Mouse (Mus musculus) embryonic facial prominence, embryonic 14.5 days (tissue): ENCODE results near the gene Map2k6. TPM values are rescaled to one million over a fixed set of nuclear protein-coding genes. Genes with fewer than 3 reads are reported as not detected.

Source experiments
- ATAC-seq: fragments of 200-750 bp; cut with Nextera tagmentation; 2 replicates; pipeline ENCODE4 v1.8.0; 2017; ENCODE audit warnings: low read depth, moderate number of reproducible peaks, moderate TSS enrichment
- DNase-seq: peaks from one replicate; pipeline ENCODE4 v3.0.0-alpha.2; 2015; ENCODE audit warnings: low spot score
- H3K27ac ChIP-seq: fragments of 300-500 bp; sonication (generic); replicated peaks from 2 replicates; pipeline ENCODE4 v1.5.1; 2014; ENCODE audit warnings: low read depth, mild to moderate bottlenecking, low read length, moderate library complexity
- H3K27me3 ChIP-seq: fragments of 300-500 bp; sonication (generic); replicated peaks from 2 replicates; pipeline ENCODE4 v1.6.1; 2014; ENCODE audit warnings: low read length; ENCODE audit not compliant: control insufficient read depth, insufficient read depth
- H3K36me3 ChIP-seq: fragments of 300-500 bp; sonication (generic); 2 replicates; pipeline ENCODE4 v1.6.1; 2014; ENCODE audit warnings: low read length, mixed read lengths; ENCODE audit not compliant: control insufficient read depth, insufficient read depth
- H3K4me1 ChIP-seq: fragments of 300-500 bp; sonication (generic); 2 replicates; pipeline ENCODE4 v1.6.1; 2014; ENCODE audit warnings: antibody characterized with exemption, low read length; ENCODE audit not compliant: control insufficient read depth, insufficient read depth
- H3K4me2 ChIP-seq: fragments of 300-500 bp; sonication (generic); 2 replicates; pipeline ENCODE4 v1.6.1; 2014; ENCODE audit warnings: low read depth, mild to moderate bottlenecking, low read length, moderate library complexity, mixed read lengths
- H3K4me3 ChIP-seq: fragments of 300-500 bp; sonication (generic); 2 replicates; pipeline ENCODE4 v1.5.1; 2014; ENCODE audit warnings: low read depth, mild to moderate bottlenecking, low read length
- H3K9ac ChIP-seq: fragments of 300-500 bp; sonication (generic); 2 replicates; pipeline ENCODE4 v1.6.1; 2014; ENCODE audit warnings: low read depth, mild to moderate bottlenecking, low read length, moderate library complexity, mixed read lengths
- H3K9me3 ChIP-seq: fragments of 300-500 bp; sonication (generic); 2 replicates; pipeline ENCODE4 v1.6.1; 2016; ENCODE audit warnings: low read length; ENCODE audit not compliant: control insufficient read depth
- WGBS: fragments of 180-500 bp; shearing (Covaris S2); extraction: QIAGEN DNeasy Blood & Tissue Kit; methylation state at CpG from one replicate; pipeline ENCODE4 v1.1.7; 2014; 5-methylcytosine and 5-hydroxymethylcytosine counted together
- polyA plus RNA-seq: library from polyadenylated mRNA; unstranded; fragments of >200 nt; fragmentation: Nextera tagmentation; extraction: Ambion mirVana; gene quantifications from 2 replicates; pipeline ENCODE4 v1.2.1, GENCODE M21; 2014

The Map2k6 gene
- polyA plus RNA-seq, 1 experiment from 2014 or later: 15.5 TPM

GRCm38 (mm10) chr11:110449183-110449582 lies 50.3 kb downstream of the Map2k6 start:
- WGBS: 9% methylated on average over 11 of the region's 11 CpGs
- no peaks in the 10 kb centered on the region for H3K27me3 ChIP-seq
- peak; percentile 86 for DNase-seq
- peak overlapping the region; percentile 56; the same call in 1 of the 2 replicates for H3K27ac ChIP-seq
- peak overlapping the region; percentile 36 for H3K9ac ChIP-seq
- H3K9me3 ChIP-seq: no peaks in the 10 kb centered on the region
- H3K4me3 ChIP-seq: peak overlapping the region; percentile 28
- ATAC-seq: peak; percentile 44
- H3K36me3 ChIP-seq: no peaks in the 10 kb centered on the region; the same call in 1 of the 2 replicates
- H3K4me1 ChIP-seq: peaks cover 30% of the 10 kb centered on the region
- peak overlapping the region; percentile 60 for H3K4me2 ChIP-seq

- ATAC-seq (0 out of 2 replicates have a peak, but pooled peaks have one; percentile 32), DNase-seq (peak; percentile 94)
- no peak overlapping the region for H3K9ac ChIP-seq
- no peaks in the 10 kb centered on the region; the same call in 1 of the 2 replicates for H3K36me3 ChIP-seq
- peak overlapping the region; percentile 15; the same call in 1 of the 2 replicates for H3K4me2 ChIP-seq
- peaks cover 30% of the 10 kb centered on the region for H3K4me1 ChIP-seq
- WGBS: 34% methylated on average over 15 of the region's 15 CpGs
- no peaks in the 10 kb centered on the region for H3K27me3 ChIP-seq
- no peak overlapping the region for H3K4me3 ChIP-seq
- no peaks in the 10 kb centered on the region for H3K9me3 ChIP-seq
- H3K27ac ChIP-seq: no peak overlapping the region
Observed at GRCm38 (mm10) chr11:110450091-110450757, 51.3 kb downstream of the Map2k6 start.

DNA sequence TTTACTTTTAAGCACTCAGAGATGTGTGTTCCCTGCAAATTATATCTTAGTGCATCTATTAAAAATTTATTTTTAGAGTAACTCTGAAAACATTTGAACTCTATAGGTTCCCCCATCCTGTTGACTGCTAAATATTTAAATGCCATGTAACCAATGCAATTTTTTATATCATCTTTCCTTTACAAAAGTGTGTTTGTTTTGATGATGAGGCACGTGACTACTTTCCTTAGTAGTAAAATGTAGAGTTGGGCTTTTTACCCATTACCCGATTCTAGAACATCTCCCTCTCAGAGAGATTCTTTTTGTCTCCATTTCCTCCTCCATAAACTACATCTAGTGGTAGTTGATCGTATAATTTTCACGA lies 51.8 kb downstream of the Map2k6 start:
- DNase-seq: no peak
- H3K9me3 ChIP-seq: no peaks in the 10 kb centered on the region
- no peaks in the 10 kb centered on the region for H3K27me3 ChIP-seq
- no peak overlapping the region for H3K4me3 ChIP-seq
- no peak overlapping the region for H3K27ac ChIP-seq
- H3K4me2 ChIP-seq: peak overlapping the region; percentile 15; the same call in 1 of the 2 replicates
- H3K9ac ChIP-seq: no peak overlapping the region
- WGBS: 77% methylated on average over 4 of the region's 4 CpGs
- ATAC-seq: no peak
- peaks cover 31% of the 10 kb centered on the region for H3K4me1 ChIP-seq
- H3K36me3 ChIP-seq: no peaks in the 10 kb centered on the region; the same call in 1 of the 2 replicates

GRCm38 (mm10) chr11:110451590-110451989 lies 52.7 kb downstream of the Map2k6 start:
- H3K4me3 ChIP-seq: no peak overlapping the region
- no peaks in the 10 kb centered on the region; the same call in 1 of the 2 replicates for H3K36me3 ChIP-seq
- no peak overlapping the region for H3K4me2 ChIP-seq
- no peaks in the 10 kb centered on the region for H3K9me3 ChIP-seq
- peaks cover 32% of the 10 kb centered on the region for H3K4me1 ChIP-seq
- no peak overlapping the region for H3K9ac ChIP-seq
- no peaks in the 10 kb centered on the region for H3K27me3 ChIP-seq
- no peak for ATAC-seq
- no peak for DNase-seq
- no peak overlapping the region for H3K27ac ChIP-seq
- 79% methylated on average over 7 of the region's 7 CpGs for WGBS

- ATAC-seq: no peak
- Histone ChIP-seq H3K4me3 (no peak overlapping the region), H3K9me3 (no peaks in the 10 kb centered on the region), H3K4me1 (peaks cover 25% of the 10 kb centered on the region), H3K9ac (no peak overlapping the region), H3K27ac (no peak overlapping the region), H3K27me3 (no peaks in the 10 kb centered on the region), H3K36me3 (no peaks in the 10 kb centered on the region; the same call in 1 of the 2 replicates), H3K4me2 (no peak overlapping the region)
- DNase-seq: no peak
- WGBS: 96% methylated on average over 5 of the region's 5 CpGs
Observed at GRCm38 (mm10) chr11:110453445-110454154, 54.7 kb downstream of the Map2k6 start.

DNA sequence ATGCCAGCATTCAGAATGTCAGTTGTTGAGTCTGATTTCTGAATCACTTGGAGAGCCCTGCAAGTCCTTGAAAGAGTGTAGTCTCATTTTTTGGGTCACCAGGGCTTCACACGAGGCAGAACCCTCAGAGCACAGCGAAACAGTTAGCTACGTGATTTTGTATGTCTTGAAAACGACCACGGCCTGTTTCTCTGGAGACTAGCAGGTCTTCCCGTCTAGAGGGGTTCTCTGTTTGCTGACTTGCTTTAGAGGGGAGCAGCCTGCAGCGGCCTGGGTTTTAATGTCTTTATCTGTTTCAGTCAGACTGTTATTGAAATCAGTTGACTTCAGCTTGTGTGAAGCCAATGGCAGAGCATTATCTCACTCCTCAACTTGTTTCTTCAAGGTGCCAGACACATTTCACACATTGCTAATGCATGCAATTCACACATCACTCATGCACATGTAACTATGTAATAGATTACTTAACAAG lies 58.6 kb downstream of the Map2k6 start:
- Histone ChIP-seq H3K9ac (no peak overlapping the region), H3K36me3 (no peaks in the 10 kb centered on the region; the same call in 1 of the 2 replicates), H3K27ac (no peak overlapping the region), H3K4me2 (no peak overlapping the region), H3K4me1 (peaks cover 12% of the 10 kb centered on the region; the same call in 1 of the 2 replicates), H3K4me3 (no peak overlapping the region), H3K9me3 (no peaks in the 10 kb centered on the region), H3K27me3 (no peaks in the 10 kb centered on the region)
- ATAC-seq (no peak), DNase-seq (no peak)
- WGBS: 80% methylated on average over 7 of the region's 7 CpGs

DNA sequence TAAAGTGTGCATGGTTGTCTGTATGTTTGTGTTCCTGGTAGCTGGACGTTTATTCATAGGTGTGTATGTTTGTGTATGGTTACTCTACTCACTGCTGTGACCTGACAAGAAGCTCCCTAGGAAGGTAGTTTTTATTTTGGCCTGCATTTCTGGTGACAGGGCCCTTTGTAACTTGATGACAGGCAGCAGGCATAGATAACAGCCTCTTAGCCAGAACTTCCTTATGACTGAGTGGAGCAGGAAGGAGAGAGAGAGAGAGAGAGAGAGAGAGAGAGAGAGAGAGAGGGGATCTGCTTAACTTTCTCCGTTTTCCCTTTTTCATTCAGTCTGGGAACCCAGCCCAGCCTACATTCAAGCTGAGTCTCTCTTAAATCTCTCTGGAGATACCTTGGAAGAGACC lies 61.6 kb downstream of the Map2k6 start:
- Histone ChIP-seq H3K27ac (no peak overlapping the region), H3K9me3 (no peaks in the 10 kb centered on the region), H3K4me3 (no peak overlapping the region), H3K36me3 (no peaks in the 10 kb centered on the region), H3K9ac (no peak overlapping the region), H3K4me1 (peaks cover 9% of the 10 kb centered on the region; the same call in 1 of the 2 replicates), H3K4me2 (no peak overlapping the region), H3K27me3 (no peaks in the 10 kb centered on the region)
- no peak for DNase-seq
- no peak for ATAC-seq
- WGBS: 48% methylated on average over 2 of the region's 2 CpGs

- no peaks in the 10 kb centered on the region for H3K9me3 ChIP-seq
- H3K36me3 ChIP-seq: no peaks in the 10 kb centered on the region
- no peak overlapping the region for H3K9ac ChIP-seq
- ATAC-seq: no peak
- no peak overlapping the region for H3K4me3 ChIP-seq
- WGBS: 96% methylated on average over 17 of the region's 17 CpGs
- no peak overlapping the region for H3K4me2 ChIP-seq
- no peak for DNase-seq
- peaks cover 6% of the 10 kb centered on the region; the same call in 1 of the 2 replicates for H3K4me1 ChIP-seq
- no peak overlapping the region for H3K27ac ChIP-seq
- no peaks in the 10 kb centered on the region for H3K27me3 ChIP-seq
Observed at GRCm38 (mm10) chr11:110461560-110462331, 62.8 kb downstream of the Map2k6 start.
